Mouse (Mus musculus): Measurements from ENCODE around the gene Snx9.

Snx9 gene

DNA sequence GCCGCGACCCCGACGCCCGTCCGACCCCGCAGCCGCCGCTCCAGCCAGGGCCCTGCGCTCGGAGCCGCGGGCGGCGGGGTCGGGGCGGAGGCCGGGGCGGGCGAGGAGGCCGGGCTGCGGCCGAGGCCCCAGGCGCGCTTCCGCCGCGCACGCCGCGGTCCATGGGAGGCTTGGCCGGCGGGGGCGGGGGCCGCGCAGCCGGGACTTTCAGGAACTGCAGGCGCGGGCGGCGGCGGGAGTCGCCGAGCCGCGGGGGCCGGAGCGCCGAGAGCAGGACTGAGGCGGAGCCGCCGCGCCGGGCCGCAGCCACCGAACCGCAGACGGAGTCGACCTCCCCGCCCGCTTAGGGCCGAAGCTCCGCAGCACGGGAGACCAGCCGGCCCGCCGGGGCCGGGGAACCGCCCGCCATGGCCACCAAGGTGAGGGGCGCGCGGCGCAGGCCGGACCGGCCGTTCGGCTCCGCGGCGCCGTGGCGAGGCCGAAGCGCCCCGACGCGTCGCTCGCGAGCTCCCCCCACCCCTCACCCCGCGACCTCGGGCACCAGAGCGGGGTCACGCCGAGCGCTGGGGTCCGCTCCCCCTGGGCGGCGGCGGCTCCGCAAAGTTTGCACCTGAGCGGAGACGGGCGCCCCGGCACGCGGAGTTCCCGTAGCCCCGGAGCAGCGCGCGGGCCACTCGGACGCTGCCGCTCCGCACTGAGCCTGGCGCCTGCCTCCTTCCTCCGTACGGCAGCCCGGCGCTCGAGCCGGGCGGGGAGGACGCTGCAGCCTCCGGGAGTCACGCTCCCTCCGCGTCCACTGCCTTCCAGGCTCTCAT, at the start of gene Snx9:
Snx9 (plus strand) TSS at position 202 of the 815 bp plus-strand sequence.
- peak; percentile 19 to 25 for DNase-seq (ENCODE audit: low spot score in 2 of 2)

DNA sequence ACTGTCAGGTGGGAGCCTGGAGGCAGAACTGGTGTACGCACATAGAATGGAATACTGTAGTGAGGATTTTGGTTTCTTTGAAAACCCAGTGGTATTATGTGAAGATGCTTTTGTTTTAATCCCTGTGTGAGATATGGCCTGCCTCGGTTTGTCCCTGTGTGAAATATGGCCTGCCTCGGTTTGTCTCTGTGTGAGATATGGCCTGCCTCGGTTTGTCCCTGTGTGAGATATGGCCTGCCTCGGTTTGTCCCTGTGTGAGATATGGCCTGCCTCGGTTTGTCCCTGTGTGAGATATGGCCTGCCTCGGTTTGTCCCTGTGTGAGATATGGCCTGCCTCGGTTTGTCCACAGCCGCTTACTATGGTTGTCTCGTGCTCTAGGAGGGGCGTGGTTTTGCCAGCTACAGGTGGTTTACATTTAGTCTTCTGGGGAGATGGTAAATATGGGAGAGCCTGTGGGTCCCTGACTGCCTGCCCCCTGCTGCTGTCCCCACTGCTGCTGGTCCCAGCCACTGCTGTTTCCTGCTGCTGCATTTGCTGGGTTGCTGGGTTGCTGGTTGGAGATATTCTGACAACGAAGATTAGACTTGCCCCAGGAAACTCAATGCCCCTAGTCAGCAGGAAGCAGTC, 48.9 kb upstream of the Snx9 start:
- DNase-seq (ENCODE audit: low spot score in 2 of 2): no peak

DNA sequence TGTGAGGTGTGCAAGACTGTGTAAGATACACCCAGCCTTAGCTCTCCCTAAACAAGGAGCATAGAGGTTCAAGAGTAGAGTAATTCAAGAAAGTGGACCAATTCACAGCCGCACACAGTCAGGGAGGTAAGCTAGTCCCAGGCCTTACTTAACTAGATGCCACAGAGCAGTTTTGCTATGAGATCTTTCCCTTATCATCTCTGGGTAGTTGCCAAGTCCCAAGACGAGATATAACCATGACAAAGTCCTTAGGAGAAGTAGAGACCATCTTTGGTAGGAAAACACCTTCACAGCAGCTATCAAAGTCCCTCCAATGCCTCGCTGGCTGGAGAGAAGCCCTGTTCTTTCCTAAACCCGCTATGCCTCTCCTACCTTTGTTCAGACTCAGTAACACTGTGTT, 47.5 kb upstream of the Snx9 start:
- no peak for DNase-seq (ENCODE audit: low spot score in 2 of 2)

DNA sequence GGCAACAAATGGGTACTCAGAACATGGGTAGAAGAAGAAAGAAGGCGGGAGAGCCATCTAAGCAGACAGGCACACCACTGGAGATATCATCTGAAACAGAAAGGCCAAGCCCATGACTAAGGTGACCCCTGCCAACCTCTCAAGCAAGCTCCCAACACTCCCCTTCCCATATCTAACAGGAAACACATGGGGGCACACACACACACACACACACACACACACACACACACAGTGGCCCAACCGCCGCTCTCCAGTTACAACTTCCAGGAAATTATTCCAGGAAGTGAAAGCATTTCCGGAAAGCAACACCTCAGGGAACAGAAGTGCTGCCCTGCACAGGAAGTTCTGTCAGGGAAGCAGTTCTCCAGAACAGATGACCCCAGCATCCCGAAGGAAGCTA, 46.9 kb upstream of the Snx9 start:
- no peak for DNase-seq (ENCODE audit: low spot score in 2 of 2)

DNA sequence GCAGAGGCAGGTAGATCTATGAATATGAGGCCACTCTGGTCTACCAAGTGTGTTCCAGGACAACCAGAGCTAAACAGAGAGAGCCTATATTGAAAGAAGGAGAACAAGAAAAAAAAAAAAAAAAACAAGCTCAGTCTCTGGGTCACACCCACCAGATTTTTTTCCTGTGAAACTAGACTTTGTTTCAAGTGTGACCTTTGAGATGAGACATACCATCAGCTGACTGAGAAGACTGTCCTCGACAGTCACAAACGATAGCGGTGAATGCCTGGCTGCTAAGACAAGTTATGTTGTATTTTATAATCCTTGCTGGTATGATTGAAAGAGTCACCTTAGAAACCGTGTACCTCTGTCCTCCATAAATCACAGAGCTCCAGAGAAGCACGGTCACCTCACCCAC, 45.8 kb upstream of the Snx9 start:
- DNase-seq (ENCODE audit: low spot score in 2 of 2): no peak

DNA sequence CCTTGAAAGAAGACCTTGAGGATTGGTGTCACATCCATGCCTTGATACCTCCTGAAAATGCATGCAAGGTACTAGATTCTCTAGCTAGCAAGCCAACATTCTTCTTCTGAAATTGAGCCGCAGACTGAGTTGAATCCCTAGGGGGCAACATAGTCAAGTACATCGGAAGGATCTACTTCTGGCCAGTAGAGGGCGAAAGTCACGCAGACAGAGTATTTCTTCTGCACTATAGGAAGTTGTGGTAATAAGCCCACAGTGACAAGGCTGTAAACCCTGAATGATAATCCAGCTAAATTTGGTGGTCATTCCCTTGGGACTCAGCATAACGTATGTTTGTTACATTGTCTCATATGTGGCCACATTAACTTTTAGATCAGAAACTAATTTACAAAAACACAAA, 45.3 kb upstream of the Snx9 start:
- peak; percentile 64 for DNase-seq (ENCODE audit: low spot score in 2 of 2)

DNA sequence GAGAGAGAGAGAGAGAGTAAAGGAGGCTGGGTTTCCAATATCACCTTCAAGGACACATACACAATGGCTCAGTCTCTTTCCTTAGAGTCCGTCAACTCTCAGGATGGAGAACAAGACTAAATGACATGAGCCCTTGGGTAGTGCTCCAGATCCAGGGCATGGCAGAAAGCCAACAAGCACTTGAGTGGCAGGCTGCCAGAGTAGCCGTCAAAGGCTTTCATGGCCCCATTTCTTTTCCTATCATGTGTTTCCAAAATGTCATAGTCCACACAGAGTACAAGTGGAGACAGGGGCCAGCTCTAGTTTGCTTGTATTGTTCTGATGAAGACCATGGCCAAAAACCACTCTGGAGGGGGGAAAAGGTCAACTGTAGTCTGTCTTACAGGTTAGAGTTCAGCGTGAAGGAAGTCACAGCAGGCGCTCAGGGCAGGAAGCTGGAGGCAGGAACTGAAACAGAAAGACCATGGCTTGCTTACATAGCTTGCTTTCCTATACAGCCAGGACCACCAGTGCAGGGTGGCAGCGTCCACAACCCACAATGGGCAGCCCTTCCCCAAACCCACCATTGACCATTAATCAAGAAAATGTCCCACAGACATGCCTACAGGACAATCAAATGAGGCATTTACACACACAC, 43.9 kb upstream of the Snx9 start:
- no peak for DNase-seq (ENCODE audit: low spot score in 2 of 2)

DNA sequence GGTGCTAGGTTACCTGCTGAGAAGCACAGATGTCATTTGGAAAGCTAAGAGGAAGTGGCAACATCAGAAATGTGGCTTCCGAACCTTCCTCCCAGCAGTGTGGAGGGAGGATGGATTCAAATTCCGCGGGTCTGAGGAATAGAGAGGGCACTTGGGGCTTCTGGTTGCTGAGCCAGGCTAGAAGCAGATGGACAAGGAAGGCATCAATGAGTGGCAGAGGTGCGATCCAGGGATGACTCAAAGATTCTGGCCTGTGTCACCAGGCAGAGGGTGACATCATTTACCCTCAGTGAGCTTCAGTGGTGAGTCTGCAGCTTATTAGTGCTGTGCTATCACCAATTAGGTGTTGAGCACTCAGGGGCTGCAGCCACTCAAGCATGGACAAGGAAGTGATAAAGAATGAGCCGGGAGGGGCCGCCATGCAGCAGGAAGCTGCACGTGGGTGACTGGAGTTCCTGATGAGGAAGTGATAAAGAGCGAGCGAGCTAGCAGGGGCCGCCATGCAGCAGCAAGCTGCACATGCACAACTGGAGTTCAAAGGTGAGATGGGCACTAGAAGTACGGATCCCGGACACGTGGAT, 42.8 kb upstream of the Snx9 start:
- no peak for DNase-seq (ENCODE audit: low spot score in 2 of 2)

DNA sequence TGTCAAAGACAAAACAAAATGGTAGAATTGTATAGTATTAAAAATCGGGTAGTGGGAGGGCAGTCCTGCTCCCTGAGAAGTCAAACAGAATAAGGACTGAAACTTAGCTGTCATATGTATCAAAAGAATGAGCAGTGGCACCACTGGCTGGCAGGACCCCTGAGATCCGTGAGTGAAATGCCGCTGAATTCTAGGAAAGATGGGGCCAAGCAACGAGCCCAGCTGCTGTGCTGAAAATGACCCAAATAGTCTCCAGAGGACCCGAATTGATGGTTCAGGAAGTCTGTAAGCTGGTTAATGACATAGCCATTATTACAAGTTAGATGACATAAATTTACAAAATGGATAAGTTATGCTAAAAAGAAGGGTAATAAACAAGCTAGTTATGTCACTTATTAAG, 42.2 kb upstream of the Snx9 start:
- no peak for DNase-seq (ENCODE audit: low spot score in 2 of 2)

DNA sequence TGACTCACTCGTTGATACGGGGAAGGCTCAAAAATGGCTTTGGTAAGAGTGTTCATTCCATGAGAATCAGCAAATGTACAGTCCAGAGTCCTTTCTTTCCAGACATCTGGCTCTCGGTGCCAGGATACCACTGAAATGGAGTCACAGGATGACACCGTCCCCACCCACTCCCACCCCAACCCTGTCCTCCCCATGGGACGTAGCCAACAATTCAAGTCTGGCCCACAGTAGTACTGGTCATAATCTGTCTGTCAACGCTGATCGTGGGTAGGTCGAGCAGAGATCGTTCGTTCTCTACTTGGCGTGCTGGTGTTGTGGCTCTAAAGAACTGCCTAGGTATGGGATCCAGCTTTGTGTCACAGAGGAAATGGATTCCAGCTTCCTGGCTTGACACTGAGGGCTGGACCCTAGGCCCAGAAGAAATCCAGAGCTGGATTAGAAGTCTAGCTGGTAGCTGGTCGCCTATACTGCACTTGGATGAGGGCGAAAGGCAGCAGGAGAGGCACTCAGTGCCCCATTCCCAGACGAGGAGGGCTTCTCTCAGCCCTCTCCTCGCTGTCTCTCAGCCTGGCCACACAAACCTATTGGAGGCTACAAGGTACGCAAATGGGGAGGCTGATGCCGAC, 41.6 kb upstream of the Snx9 start:
- DNase-seq (ENCODE audit: low spot score in 2 of 2): no peak

DNA sequence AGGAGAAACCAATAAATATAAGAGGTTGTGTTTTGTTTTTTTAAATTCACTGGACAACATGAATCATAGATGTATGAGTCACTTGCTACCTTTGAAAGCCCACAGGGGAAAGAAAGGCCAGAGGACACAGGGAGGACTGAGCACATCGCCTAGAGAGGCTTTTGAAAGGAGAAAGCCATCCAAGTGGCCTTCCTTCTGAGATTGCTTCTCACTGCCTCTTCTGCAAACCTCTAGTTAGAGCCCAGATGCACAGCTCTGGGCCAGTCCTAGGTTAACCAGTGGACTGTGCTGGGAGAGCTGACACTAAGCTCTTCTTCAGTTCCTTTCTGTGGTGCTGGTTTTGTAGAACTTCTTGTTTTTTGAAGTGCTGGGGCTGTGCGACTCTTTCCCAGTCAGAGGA, 40.9 kb upstream of the Snx9 start:
- no peak for DNase-seq (ENCODE audit: low spot score in 2 of 2)

DNA sequence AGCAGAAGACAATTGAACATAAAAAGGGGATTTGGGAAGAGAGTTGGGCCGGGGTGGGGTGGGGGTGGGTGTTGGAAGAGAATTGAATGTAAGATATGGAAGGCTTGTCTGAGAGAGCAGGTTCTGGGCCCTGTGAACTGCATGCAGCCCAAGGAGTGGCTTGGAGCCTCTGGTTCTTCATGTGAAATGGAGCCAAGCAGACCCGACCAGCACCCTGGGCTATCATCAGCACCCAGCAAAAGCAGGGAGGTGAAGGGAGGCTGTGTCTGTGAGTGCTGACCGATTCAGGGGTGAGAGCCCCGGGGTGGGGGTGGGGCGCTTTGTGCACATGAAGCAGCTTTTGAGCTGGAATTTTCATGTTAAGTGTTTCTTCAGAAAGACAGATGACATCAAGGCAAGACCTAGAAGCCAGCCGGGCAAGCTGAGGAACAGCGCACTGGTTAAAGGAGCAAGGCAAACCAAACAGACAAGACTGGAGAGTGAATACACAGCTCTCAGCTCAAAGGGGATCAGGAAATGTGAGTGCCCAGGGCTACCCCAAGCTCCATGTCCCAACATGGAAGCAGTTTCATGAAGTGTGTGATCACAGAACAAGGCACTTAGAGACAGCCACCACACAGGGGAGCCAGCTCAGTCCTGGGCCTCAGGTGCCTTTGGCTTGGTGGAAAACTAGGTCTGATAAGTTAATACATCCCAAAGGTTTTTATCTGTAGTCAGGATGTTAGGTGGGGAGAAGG, 40.1 kb upstream of the Snx9 start:
- DNase-seq (ENCODE audit: low spot score in 2 of 2): no peak

DNA sequence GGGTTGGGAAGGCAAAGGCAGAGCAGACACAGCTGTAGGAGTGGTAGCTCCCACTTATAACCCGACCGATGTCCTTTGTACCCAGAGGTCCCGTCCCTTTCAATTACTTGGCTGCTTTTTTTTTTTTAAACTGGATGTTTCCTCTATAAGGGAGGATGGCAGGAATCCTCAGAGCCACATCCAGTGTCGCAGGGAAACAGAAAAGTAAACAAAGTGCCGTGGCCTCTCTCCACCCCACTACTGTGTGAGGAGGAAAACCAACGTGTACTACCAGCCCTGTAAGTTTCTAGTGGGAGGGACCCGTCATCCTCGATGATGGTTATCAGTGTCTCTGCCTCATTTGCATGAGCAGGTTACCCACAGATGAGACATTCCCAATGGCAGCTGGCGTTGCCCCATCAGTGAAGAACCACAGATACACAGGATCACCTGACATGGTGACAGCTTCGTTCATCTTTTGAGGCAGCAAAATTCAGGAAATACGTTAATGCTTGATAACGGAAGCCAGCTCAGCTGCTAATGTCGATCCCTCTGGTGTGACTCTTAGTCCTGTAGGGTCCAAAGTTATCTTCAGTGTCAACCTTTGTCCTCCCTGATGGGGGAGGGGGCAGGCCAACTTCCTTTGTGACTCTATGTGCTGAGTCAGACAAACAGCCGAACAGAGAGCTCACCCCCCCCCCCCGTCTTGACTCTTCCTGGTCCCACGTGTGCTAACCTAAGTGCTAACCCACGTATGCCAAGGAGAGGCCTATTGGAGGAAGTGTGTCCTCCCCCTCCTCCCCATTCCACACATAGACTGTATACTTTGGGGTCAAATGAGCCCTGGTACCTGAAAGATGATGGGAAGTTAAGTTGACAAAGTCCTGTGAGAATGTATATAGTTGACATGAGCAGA, 39.1 kb upstream of the Snx9 start:
- no peak for DNase-seq (ENCODE audit: low spot score in 2 of 2)

DNA sequence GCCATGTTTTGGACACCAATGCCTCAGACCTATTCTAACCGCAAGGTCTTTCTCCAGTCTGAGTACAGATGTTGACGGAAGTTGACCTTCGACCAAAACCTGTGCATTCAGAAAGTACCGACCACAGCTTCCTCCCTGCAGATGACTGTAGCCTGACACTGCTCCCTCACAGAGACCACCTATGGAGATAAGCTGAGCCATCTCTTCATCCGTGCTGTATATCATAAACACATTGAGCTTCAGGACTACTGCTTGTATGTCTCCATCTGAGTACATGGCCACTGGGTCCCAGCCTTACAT, 38.5 kb upstream of the Snx9 start:
- no peak for DNase-seq (ENCODE audit: low spot score in 2 of 2)

DNA sequence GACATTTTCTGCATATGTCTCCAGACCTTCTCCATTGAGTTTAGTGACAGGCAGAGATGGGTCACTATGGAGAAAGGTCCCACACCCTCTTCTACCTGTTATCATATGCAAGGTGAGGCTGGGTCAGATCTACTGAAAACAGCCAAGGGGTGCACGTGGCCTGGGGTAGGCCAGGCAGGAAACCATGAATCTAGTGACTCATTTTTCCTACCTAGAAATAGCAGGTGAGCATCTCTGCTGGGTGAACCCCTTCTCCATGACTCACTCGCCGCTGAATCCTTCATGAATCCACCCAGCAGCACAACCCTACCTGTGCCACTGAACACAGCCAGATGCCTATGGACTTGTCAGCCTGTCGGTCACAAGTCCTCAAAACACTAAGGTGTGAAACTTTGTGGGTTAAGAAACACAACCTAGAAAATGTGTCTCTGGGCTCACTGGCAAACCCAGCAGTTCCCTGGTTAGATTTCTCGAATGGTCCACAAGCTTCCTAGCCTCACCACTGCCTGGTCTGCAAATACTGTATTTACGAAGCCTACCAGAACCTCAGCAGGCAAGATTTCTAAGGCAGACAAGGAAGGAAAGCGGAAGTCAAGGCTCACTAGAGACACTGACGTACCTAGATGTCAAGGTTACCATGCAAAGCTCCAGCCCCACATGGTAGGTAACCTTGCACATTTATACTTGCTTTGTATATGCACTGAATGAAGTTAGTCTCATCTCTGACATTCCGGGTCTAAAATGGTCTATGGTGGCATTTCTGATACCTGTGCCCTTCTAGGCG, 37.7 kb upstream of the Snx9 start:
- no peak for DNase-seq (ENCODE audit: low spot score in 2 of 2)

DNA sequence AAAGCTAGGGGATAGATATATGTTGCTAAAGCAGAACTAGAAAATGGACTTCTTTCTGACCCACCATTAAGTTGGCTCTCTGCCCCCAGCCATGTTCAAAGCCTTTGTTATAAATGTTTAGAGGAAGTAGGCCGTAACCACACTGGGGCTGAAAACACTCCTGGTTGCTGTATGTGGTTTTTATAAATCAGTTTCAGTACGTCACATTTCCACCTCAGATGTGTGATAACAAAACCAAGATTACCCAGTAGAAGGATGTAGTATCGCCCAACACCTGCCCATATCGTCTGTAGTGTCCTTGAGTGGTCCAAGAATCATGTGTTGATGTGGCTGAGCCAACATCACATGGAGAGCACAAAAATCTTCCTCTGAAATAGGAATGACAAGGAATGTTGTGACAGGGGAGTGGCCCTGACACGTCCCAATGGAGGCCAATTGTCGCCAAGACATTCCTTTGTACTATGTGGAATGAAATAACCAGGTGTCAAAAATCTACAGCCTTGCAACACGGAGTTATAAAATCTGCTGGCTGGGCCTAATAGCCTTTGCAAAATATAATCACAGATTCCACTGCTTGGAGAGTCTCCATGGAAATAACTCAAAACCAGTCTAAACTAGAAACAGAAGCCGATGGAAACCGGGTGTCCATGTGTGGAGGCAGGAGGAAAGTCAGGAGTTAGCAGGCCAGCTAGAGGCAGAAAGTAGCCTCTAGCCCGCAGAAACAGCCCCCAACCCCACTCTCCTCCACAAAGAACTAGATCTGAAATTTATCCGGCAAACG, 36.6 kb upstream of the Snx9 start:
- no peak for DNase-seq (ENCODE audit: low spot score in 2 of 2)

DNA sequence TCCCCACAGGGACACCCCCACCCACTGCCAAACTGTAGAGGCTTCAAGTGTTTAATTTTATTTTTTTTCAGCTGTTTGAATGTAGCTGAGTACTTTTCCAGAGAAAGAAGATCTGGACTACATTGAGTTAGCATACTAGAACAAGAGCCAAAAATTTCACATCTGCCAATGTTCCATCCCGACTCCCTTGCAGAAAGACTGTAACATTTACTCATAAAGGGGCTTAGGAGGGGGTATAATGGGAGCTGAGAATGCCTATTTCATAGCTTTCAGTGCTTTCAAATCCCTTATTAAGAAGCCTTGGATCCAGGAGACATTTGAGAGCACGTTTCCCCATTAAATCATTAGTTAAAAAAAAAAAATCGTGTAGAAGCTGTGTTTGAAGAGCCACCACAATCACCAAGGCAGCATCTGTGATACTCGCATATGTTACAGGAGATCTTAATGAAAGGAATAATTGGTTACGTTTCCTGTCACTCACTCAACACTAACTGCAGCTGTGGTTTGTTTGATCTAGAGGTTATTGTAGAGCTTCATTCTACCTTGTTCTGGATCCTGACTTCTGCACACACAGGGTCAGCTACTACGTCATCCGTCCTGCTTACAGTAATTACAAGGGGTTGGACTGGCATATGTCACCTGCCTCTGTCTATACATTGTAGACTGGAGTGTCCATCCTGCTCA, 35.8 kb upstream of the Snx9 start:
- no peak for DNase-seq (ENCODE audit: low spot score in 2 of 2)

DNA sequence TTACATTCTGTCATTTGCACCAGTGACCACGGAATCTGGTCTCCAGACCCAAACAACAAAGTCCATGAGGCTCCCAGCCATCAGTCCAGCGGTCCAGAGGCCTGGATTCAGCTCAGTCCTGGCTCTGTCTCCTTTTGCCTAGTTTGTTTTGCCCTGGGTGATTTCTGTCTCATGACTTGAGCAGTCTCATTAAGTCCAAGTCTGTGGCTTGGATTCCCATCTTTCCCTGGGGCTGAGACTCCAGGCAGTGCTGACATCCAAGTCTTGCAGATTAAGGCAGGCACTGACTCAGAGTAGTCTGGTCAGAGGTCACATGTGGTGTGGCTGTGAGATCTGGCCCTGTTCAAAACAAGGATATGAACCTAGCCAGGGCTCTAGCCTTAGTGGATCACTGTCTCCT, 35.2 kb upstream of the Snx9 start:
- DNase-seq (ENCODE audit: low spot score in 2 of 2): no peak

DNA sequence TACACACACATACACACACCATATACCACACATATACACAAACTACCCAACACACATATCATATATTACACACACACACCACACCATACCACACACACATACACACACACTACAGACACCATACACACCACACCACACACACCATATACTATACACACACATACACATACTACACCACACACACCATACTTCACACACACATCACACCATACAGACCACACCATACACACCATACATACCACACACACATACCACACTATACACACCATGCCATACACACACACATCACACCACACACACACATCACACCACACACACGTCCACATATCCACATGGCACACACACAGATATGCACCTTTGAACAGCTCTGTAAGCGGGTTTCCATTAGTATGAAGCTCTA, 34.3 kb upstream of the Snx9 start:
- no peak for DNase-seq (ENCODE audit: low spot score in 2 of 2)
